Mouse (Mus musculus) urinary bladder, postnatal 0 days (tissue): ENCODE measurements around the gene Ccnh. TPM values are rescaled to one million over a fixed set of nuclear protein-coding genes. Genes with fewer than 3 reads are reported as not detected.

ENCODE experiments used
- polyA plus RNA-seq: library from polyadenylated mRNA; unstranded; fragments of >200 nt; fragmentation: Nextera tagmentation; extraction: Ambion mirVana; gene quantifications from 2 replicates; pipeline ENCODE4 v1.2.1, GENCODE M21; 2015

Ccnh gene
- 44.6 and 55.1 TPM in 2 replicates for polyA plus RNA-seq

GRCm38 (mm10) chr13:85188903-85189643 lies at the start of gene Ccnh:
Gene Ccnh (plus strand): TSS chr13:85189408.

Other genes with a start within 250 kb of the Ccnh start
- 26.6 and 27.1 TPM in 2 replicates for gene Rasa1, start 99.7 kb downstream of the Ccnh start, polyA plus RNA-seq